Mouse (Mus musculus): ENCODE measurements at regions not wholly inside any gene's neighbourhood (a gene's known extent, or its start where the extent isn't known, plus 50 kb on each side); places are given as distances from the start of the nearest gene placed in this dataset.

DNA sequence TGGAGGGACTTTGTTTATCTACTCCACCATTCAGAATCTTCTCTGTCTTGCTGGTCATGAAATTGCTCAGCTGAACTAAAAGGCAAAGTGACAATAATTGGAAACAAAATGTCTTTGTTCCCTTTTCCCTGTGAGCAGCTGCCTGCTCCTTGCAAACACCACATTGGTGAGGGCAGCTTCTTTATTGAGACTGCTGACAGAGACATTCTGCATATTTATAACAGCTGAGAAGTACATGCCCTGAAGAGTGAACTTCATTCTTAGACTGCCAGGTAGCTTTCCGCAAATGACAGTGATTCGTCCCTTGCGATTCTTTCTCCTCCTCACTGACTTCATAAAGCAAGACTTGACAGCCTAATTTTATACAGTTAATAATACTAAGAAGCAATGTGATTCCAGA lies 237.0 kb downstream of the Cps1 start:
- no peak overlapping the region for H3K27ac ChIP-seq (ENCODE audit: low read depth)
- no peaks in the 10 kb centered on the region for H3K27me3 ChIP-seq (ENCODE audit: insufficient read depth, low read length)
- H3K9ac ChIP-seq, result no peak overlapping the region
- H3K4me1 ChIP-seq (ENCODE audit: insufficient read depth), result no peaks in the 10 kb centered on the region
- H3K4me3 ChIP-seq (ENCODE audit: low read depth, low read length), result no peak overlapping the region
- ATAC-seq (ENCODE audit: insufficient read depth) (no peak), DNase-seq (no peak)
- H3K36me3 ChIP-seq (ENCODE audit: insufficient read depth), result no peaks in the 10 kb centered on the region
- 81% methylated on average over 3 of the region's 3 CpGs for WGBS
- no peaks in the 10 kb centered on the region for H3K9me3 ChIP-seq (ENCODE audit: low read depth, low read length)
- TF ChIP-seq CTCF (IDR thresholded peaks at IDR 0.05; ENCODE audit: low read depth), result no peak
- H3K4me2 ChIP-seq, result no peak overlapping the region

DNA sequence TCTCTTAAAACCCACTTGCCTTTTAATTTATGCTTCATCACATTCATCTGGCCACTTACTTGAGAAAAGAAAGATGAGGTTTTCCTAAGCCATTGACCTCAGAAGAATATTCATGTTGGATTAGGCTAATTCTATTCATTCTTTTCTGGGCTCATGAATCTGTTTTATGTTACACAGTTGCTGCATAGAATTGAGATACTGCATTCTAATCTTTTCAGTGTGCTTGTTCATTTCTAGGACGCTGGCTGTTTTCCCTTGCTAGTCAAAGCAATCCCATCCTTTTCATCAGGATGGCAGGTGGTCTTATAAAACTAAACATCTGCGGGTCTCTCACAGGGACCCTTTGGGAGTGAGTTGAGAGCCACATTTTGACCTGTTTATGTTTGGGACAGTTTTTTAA lies 243.2 kb downstream of the Cps1 start:
- no peaks in the 10 kb centered on the region for H3K27me3 ChIP-seq (ENCODE audit: insufficient read depth, low read length)
- H3K4me3 ChIP-seq (ENCODE audit: low read depth, low read length), result no peak overlapping the region
- no peak for TF ChIP-seq CTCF (IDR thresholded peaks at IDR 0.05; ENCODE audit: low read depth)
- no peak overlapping the region for H3K9ac ChIP-seq
- no peak overlapping the region for H3K27ac ChIP-seq (ENCODE audit: low read depth)
- H3K9me3 ChIP-seq (ENCODE audit: low read depth, low read length), result no peaks in the 10 kb centered on the region
- DNase-seq, result no peak
- no peaks in the 10 kb centered on the region for H3K36me3 ChIP-seq (ENCODE audit: insufficient read depth)
- 38% methylated on average over 2 of the region's 2 CpGs for WGBS
- ATAC-seq (ENCODE audit: insufficient read depth), result no peak
- H3K4me1 ChIP-seq (ENCODE audit: insufficient read depth), result no peaks in the 10 kb centered on the region
- no peak overlapping the region for H3K4me2 ChIP-seq

DNA sequence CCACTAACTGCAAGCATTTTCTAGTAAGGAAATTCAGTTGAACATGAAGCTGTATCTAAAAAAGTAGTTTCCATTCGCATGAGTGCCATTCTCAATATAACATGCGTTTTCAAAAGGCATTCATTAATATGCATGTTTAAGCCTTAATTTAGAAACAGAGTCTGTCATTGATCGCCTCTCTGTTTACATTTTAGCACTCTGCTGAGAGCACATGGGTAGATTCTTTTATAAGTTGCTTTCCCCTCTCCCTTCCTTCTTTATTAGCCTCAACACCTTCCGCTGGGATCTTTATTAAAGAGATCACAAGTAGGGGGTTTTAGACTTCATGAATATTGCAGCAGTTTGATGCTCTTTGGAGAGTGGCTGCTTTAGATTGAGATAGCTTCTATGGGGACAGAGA lies 243.7 kb downstream of the Cps1 start:
- H3K36me3 ChIP-seq (ENCODE audit: insufficient read depth), result no peaks in the 10 kb centered on the region
- H3K4me3 ChIP-seq (ENCODE audit: low read depth, low read length), result no peak overlapping the region
- no peak for TF ChIP-seq CTCF (IDR thresholded peaks at IDR 0.05; ENCODE audit: low read depth)
- no peak for ATAC-seq (ENCODE audit: insufficient read depth)
- H3K27me3 ChIP-seq (ENCODE audit: insufficient read depth, low read length), result no peaks in the 10 kb centered on the region
- no peak overlapping the region for H3K4me2 ChIP-seq
- H3K4me1 ChIP-seq (ENCODE audit: insufficient read depth), result no peaks in the 10 kb centered on the region
- H3K9me3 ChIP-seq (ENCODE audit: low read depth, low read length), result no peaks in the 10 kb centered on the region
- 66% methylated on average over 4 of the region's 4 CpGs for WGBS
- H3K9ac ChIP-seq, result no peak overlapping the region
- no peak overlapping the region for H3K27ac ChIP-seq (ENCODE audit: low read depth)
- no peak for DNase-seq

DNA sequence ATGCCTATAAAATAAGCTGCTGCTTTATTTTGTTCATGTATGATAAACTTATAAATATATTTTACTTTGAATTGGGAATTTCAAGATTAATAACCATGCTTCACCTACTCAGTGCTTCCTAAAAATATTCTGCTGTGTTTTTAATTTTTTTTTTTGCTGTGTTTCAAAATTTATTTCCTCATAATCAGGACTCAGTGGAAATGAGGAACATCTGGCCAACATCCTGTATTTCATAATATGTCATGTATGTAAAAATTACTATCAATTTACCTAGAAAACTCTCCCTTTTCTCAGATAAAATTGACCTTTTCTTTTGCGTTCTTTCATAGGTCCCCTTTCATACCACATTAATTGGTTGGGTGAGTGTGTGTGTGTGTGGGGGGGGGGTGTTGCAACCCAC lies 259.5 kb downstream of the Cps1 start:
- no peaks in the 10 kb centered on the region for H3K9me3 ChIP-seq (ENCODE audit: low read depth, low read length)
- TF ChIP-seq CTCF (IDR thresholded peaks at IDR 0.05; ENCODE audit: low read depth), result no peak
- WGBS, result 73% methylated on average over 1 of the region's 1 CpGs

DNA sequence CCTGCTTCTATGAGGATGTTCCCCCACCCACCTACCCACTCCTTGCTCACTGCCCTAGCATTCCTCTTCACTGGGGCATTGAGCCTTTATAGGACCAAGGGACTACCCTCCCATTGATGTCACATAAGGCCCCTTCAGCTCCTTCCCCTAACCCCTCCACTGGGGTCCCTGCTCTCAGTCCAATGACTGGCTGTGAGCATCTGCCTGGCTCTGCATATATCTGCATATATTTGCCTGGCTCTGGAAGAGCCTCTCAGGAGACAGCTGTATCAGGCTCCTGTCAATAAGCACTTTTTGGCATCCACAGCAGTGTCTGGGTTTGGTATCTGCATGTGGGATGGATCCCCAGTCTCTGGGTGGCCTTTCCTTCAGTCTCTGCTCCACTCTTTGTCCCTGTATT lies 262.6 kb downstream of the Cps1 start:
- H3K36me3 ChIP-seq (ENCODE audit: insufficient read depth), result no peaks in the 10 kb centered on the region
- no peak overlapping the region for H3K27ac ChIP-seq (ENCODE audit: low read depth)
- H3K4me3 ChIP-seq (ENCODE audit: low read depth, low read length), result no peak overlapping the region
- TF ChIP-seq CTCF (IDR thresholded peaks at IDR 0.05; ENCODE audit: low read depth), result no peak
- H3K4me1 ChIP-seq (ENCODE audit: insufficient read depth), result no peaks in the 10 kb centered on the region
- H3K4me2 ChIP-seq, result no peak overlapping the region
- H3K27me3 ChIP-seq (ENCODE audit: insufficient read depth, low read length), result no peaks in the 10 kb centered on the region
- H3K9ac ChIP-seq, result no peak overlapping the region
- no peaks in the 10 kb centered on the region for H3K9me3 ChIP-seq (ENCODE audit: low read depth, low read length)
- no peak for DNase-seq
- no peak; the same call in 1 of the 2 replicates for ATAC-seq (ENCODE audit: insufficient read depth)

More for the DNA sequence above, 259.5 kb downstream of the Cps1 start:
- H3K36me3 ChIP-seq (ENCODE audit: insufficient read depth), result no peaks in the 10 kb centered on the region
- H3K4me2 ChIP-seq, result no peak overlapping the region
- H3K4me1 ChIP-seq (ENCODE audit: insufficient read depth), result no peaks in the 10 kb centered on the region
- no peaks in the 10 kb centered on the region for H3K27me3 ChIP-seq (ENCODE audit: insufficient read depth, low read length)
- ATAC-seq (ENCODE audit: insufficient read depth) (no peak), DNase-seq (no peak)
- H3K27ac ChIP-seq (ENCODE audit: low read depth), result no peak overlapping the region
- no peak overlapping the region for H3K4me3 ChIP-seq (ENCODE audit: low read depth, low read length)
- H3K9ac ChIP-seq, result no peak overlapping the region

DNA sequence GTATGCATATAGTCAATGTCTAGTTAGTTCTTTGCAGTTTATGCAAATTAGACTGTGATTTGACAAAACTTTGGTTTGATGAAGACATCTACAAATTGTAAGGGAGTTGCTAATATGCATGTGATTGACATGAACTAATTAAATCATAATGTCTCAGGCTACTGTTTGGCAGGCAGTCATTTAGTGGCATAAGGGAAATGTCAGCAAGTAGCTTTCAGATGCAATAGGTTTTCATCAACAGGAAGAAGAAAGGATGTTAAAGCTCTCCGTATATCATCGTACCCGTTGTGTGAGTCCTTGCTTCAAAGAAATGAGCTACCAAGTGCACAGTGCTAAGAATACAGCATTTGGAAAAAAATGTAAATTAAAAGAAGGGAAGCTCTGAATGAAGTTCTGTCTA lies 264.1 kb downstream of the Cps1 start:
- H3K4me1 ChIP-seq (ENCODE audit: insufficient read depth), result no peaks in the 10 kb centered on the region
- no peak overlapping the region for H3K4me3 ChIP-seq (ENCODE audit: low read depth, low read length)
- ATAC-seq (ENCODE audit: insufficient read depth) (no peak), DNase-seq (no peak)
- H3K9me3 ChIP-seq (ENCODE audit: low read depth, low read length), result no peaks in the 10 kb centered on the region
- H3K27me3 ChIP-seq (ENCODE audit: insufficient read depth, low read length), result no peaks in the 10 kb centered on the region
- H3K36me3 ChIP-seq (ENCODE audit: insufficient read depth), result no peaks in the 10 kb centered on the region
- no peak for TF ChIP-seq CTCF (IDR thresholded peaks at IDR 0.05; ENCODE audit: low read depth)
- 72% methylated on average over 3 of the region's 3 CpGs for WGBS
- H3K9ac ChIP-seq, result no peak overlapping the region
- H3K27ac ChIP-seq (ENCODE audit: low read depth), result no peak overlapping the region
- no peak overlapping the region for H3K4me2 ChIP-seq

DNA sequence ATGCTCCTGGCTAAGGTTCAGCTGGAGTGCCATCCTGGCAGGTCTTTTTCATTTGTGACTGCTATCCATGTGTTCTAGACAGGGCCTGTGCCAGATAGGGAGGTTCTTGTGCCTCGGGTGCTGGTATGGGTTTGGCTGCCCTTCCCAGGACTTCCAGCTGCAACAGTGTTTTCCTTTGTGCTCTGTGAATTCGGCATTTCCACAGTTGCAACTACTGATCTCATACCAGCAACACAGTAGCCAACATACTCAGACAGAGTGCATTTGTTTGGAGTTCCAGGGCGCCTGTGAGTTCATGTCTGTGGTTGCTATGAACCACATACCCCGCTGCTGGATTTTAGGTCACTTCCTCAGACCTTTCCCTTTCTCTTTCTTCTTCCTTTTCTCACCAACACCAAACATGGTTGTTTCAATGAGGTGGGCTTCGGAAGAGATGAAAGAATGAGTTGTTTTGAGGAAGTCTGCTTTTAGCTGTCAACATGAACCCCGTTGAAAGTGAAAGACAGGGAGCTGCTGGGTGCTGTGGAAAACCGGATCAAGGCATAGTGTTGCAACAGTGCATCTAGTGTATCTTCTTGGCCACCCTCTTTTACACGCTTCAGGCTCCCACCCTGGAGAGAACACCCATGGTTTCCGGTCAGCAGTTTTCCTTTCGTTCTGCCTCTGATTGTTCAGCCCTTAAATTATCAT lies 275.1 kb downstream of the Cps1 start:
- no peak overlapping the region for H3K27ac ChIP-seq (ENCODE audit: low read depth)
- DNase-seq (no peak), ATAC-seq (ENCODE audit: insufficient read depth) (no peak)
- no peaks in the 10 kb centered on the region for H3K36me3 ChIP-seq (ENCODE audit: insufficient read depth)
- no peak overlapping the region for H3K4me3 ChIP-seq (ENCODE audit: low read depth, low read length)
- H3K27me3 ChIP-seq (ENCODE audit: insufficient read depth, low read length), result no peaks in the 10 kb centered on the region
- H3K9ac ChIP-seq, result no peak overlapping the region
- H3K9me3 ChIP-seq (ENCODE audit: low read depth, low read length), result no peaks in the 10 kb centered on the region
- TF ChIP-seq CTCF (IDR thresholded peaks at IDR 0.05; ENCODE audit: low read depth), result no peak
- H3K4me2 ChIP-seq, result no peak overlapping the region
- WGBS, result 70% methylated on average over 10 of the region's 10 CpGs
- no peaks in the 10 kb centered on the region for H3K4me1 ChIP-seq (ENCODE audit: insufficient read depth)

DNA sequence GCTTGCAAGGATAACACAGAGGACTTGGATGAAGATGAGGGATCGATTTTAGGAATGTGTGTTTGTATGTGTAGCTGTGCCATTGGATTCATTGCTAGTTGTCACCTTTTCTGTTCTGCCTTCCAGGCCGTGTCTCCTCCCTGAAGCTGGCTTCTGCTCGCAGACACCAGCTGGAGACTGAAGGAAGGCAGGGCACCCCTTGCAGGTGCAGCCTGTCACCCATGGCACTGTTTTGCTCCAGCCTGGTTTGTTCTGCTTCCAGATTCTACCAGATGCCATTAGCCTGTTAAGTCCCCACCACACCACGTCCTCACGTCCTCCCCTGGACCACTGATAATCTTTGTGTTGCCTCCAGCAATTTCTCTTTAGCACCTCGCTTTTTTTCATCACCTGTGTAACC lies 286.7 kb downstream of the Cps1 start:
- TF ChIP-seq CTCF (IDR thresholded peaks at IDR 0.05; ENCODE audit: low read depth), result no peak
- Histone ChIP-seq H3K9ac (no peak overlapping the region), H3K27ac (ENCODE audit: low read depth) (no peak overlapping the region), H3K4me1 (ENCODE audit: insufficient read depth) (no peaks in the 10 kb centered on the region), H3K4me3 (ENCODE audit: low read depth, low read length) (no peak overlapping the region), H3K27me3 (ENCODE audit: insufficient read depth, low read length) (no peaks in the 10 kb centered on the region), H3K4me2 (no peak overlapping the region), H3K36me3 (ENCODE audit: insufficient read depth) (no peaks in the 10 kb centered on the region), H3K9me3 (ENCODE audit: low read depth, low read length) (no peaks in the 10 kb centered on the region)
- DNase-seq (no peak), ATAC-seq (ENCODE audit: insufficient read depth) (no peak)
- WGBS, result 70% methylated on average over 6 of the region's 6 CpGs
